18 mouse cellular contexts compared by ENCODE assay signal in the genomic region with DNA sequence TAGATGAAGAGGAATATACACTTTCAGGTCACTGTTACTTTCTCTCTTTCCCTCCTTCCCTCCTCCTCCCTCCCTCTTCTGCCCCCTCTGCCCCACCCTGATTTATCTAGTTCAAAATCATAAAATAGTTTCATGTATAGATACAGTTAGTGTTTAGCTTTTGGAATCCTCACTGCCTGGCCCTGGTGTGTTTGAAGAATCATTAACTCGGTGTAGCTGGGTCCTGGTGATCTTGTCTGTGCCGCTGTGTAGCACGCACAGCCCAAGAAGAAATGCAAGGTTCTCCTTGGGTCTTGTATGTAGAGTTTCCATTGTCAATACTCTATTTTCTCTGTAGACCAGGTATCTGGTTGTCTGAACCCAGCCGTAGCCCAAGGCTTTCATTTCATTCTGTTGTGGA.
"Had no signal": no experiment of that assay in that cellular context is flagged by ENCODE, and none has a peak within 500 bp of the region (broad histone marks: within the 10 kb centered on the region; RNA-seq: fewer than 3 reads in every experiment).

No protein-coding gene starts in this region.

- ATAC-seq: liver, embryonic 12.5 days; midbrain, embryonic 13.5 days; midbrain, embryonic 16.5 days had no signal

- H3K27ac ChIP-seq: left cerebral cortex, adult 2 months; liver, embryonic 12.5 days; liver, embryonic 15.5 days; midbrain, embryonic 10.5 days; midbrain, embryonic 13.5 days; neural tube, embryonic 13.5 days had no signal

- H3K36me3 ChIP-seq: liver, embryonic 12.5 days; liver, embryonic 15.5 days; lung, embryonic 15.5 days; midbrain, embryonic 10.5 days; midbrain, embryonic 13.5 days; neural tube, embryonic 13.5 days had no signal

- H3K4me3 ChIP-seq: left cerebral cortex, adult 2 months; liver, embryonic 12.5 days; liver, embryonic 15.5 days; lung, embryonic 15.5 days; megakaryocyte, embryonic 14.5 days; midbrain, embryonic 10.5 days; midbrain, embryonic 13.5 days; myocyte; neural tube, embryonic 13.5 days had no signal

- DNase-seq: layer of hippocampus, postnatal 36 days; lung, adult 18-20 months; lung, postnatal 10 days; lung, postnatal 36 days; retina, postnatal 1 day; right cerebral cortex, postnatal 25 days; thymus, adult 18-20 months; thymus, postnatal 36 days had no signal

- H3K9ac ChIP-seq: liver, embryonic 12.5 days; liver, embryonic 15.5 days; lung, embryonic 15.5 days; midbrain, embryonic 13.5 days; neural tube, embryonic 13.5 days had no signal

- H3K9me3 ChIP-seq: liver, embryonic 12.5 days; liver, embryonic 15.5 days; lung, embryonic 15.5 days; megakaryocyte, embryonic 14.5 days; midbrain, embryonic 10.5 days; midbrain, embryonic 13.5 days; neural tube, embryonic 13.5 days had no signal

- H3K4me1 ChIP-seq: liver, embryonic 12.5 days; liver, embryonic 15.5 days; lung, embryonic 15.5 days; megakaryocyte, embryonic 14.5 days; midbrain, embryonic 10.5 days; midbrain, embryonic 13.5 days; neural tube, embryonic 13.5 days had no signal

- H3K4me2 ChIP-seq: liver, embryonic 12.5 days; liver, embryonic 15.5 days; lung, embryonic 15.5 days; midbrain, embryonic 13.5 days; neural tube, embryonic 13.5 days had no signal

- H3K27me3 ChIP-seq: liver, embryonic 12.5 days; liver, embryonic 15.5 days; lung, embryonic 15.5 days; megakaryocyte, embryonic 14.5 days; midbrain, embryonic 13.5 days; neural tube, embryonic 13.5 days had no signal
